Comparison of ENCODE assay signal across 1 mouse cellular context in the genomic region with DNA sequence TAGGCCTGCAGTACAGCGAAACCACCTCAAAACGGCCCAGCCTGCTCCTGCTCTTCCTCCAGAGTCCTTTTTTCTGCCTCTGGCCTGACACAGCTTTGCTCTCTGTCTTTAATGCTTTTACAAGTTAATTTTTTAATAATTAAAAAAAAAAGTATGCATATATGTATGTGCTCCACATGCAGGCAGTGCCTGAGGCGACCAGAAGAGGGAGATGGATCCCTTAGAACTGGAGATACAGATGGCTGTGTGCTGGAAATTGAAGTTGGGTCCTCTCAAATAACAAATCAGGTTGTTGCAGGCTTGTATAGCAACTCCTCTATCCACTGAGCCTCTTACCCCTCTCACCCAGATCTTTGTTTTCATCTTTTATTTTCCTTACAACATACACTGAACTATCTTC.
A peak's percentile ranks its signal among the peaks of the same experiment; 100 is the strongest.
TF ChIP-seq lines count a peak whose summit lies in the region.

No protein-coding gene starts in this region.

TF ChIP-seq in MEL, 35 proteins besides CTCF, POLR2A, EP300 and RAD21 (continued from another document):
- TF ChIP-seq POLR2AphosphoS5 (IDR thresholded peaks at IDR 0.05; ENCODE audit: borderline replicate concordance, low read depth, low read length) (no peak), HCFC1 (IDR thresholded peaks at IDR 0.05; ENCODE audit: low read depth, low read length) (0 out of 2 replicates have a peak, but pooled peaks have one; percentile 29), ZNF384 (IDR thresholded peaks at IDR 0.05; ENCODE audit: low read depth, low read length) (peak; percentile 50)
